Mouse (Mus musculus) liver, adult 2 months (tissue): Measurements from ENCODE around the gene Kcnj4.

Source experiments
- CTCF ChIP-seq: fragments of 200-500 bp; IDR thresholded peaks from 2 replicates; pipeline ENCODE4 v1.5.1; 2011; ENCODE audit warnings: low read depth, low read length, control low read depth
- POLR2A ChIP-seq: fragments of 200-500 bp; IDR thresholded peaks from 2 replicates; pipeline ENCODE4 v1.6.1; 2011; ENCODE audit warnings: low read length, control low read depth; ENCODE audit not compliant: insufficient read depth; ENCODE audit errors: extremely low read depth

GRCm38 (mm10) chr15:79473042-79473441 is 32.0 kb downstream of the Kcnj4 start:
- peak; percentile 39; the same call in 1 of the 2 replicates for TF ChIP-seq CTCF
- TF ChIP-seq POLR2A, result no peak
